Mouse (Mus musculus): ENCODE measurements around the gene Igsf11.

GRCm38 (mm10) chr16:38976151-38976550 is 83.7 kb downstream of the Igsf11 start:
- TF ChIP-seq POLR2A (IDR thresholded peaks at IDR 0.05; ENCODE audit: insufficient read depth, low read depth, low read length) (no peak), CTCF (IDR thresholded peaks at IDR 0.05; ENCODE audit: insufficient read depth, low read depth, low read length) (no peak)

Data from olfactory bulb, adult 2 months (tissue).